Mouse (Mus musculus) hindbrain, embryonic 16.5 days (tissue): ENCODE results near the gene Hnrnpul1. TPM values are rescaled to one million over a fixed set of nuclear protein-coding genes. Genes with fewer than 3 reads are reported as not detected.
"Not testable (repeated sequence)": the region's sequence is repeated elsewhere in the genome, so short reads cannot be mapped to it uniquely, and the experiment has no call there.

Source experiments
- ATAC-seq: fragments of 200-750 bp; cut with Nextera tagmentation; 2 replicates; pipeline ENCODE4 v1.8.0; 2017; ENCODE audit warnings: moderate TSS enrichment, moderate library complexity
- H3K27ac ChIP-seq: fragments of 300-500 bp; sonication (generic); 2 replicates; pipeline ENCODE4 v1.5.1; 2014; ENCODE audit warnings: low read depth, mild to moderate bottlenecking, control low read depth, low read length, moderate library complexity
- H3K27me3 ChIP-seq: fragments of 300-500 bp; sonication (generic); replicated peaks from 2 replicates; pipeline ENCODE4 v1.6.1; 2014; ENCODE audit warnings: low read length; ENCODE audit not compliant: control insufficient read depth, insufficient read depth
- H3K36me3 ChIP-seq: fragments of 300-500 bp; sonication (generic); 2 replicates; pipeline ENCODE4 v1.6.1; 2014; ENCODE audit warnings: mild to moderate bottlenecking, low read length, moderate library complexity, mixed read lengths; ENCODE audit not compliant: control insufficient read depth, insufficient read depth
- H3K4me1 ChIP-seq: fragments of 300-500 bp; sonication (generic); 2 replicates; pipeline ENCODE4 v1.6.1; 2014; ENCODE audit warnings: low read depth, low read length; ENCODE audit not compliant: control insufficient read depth, insufficient read depth
- H3K4me2 ChIP-seq: fragments of 300-500 bp; sonication (generic); 2 replicates; pipeline ENCODE4 v1.6.1; 2014; ENCODE audit warnings: mild to moderate bottlenecking, low read length, control low read depth, moderate library complexity
- H3K4me3 ChIP-seq: fragments of 300-500 bp; sonication (generic); 2 replicates; pipeline ENCODE4 v1.5.1; 2014; ENCODE audit warnings: mild to moderate bottlenecking, low read length, control low read depth, moderate library complexity
- H3K9ac ChIP-seq: fragments of 300-500 bp; sonication (generic); 2 replicates; pipeline ENCODE4 v1.6.1; 2014; ENCODE audit warnings: low read depth, mild to moderate bottlenecking, control low read depth, low read length, moderate library complexity
- H3K9me3 ChIP-seq: fragments of 300-500 bp; sonication (generic); 2 replicates; pipeline ENCODE4 v1.6.1; 2014; ENCODE audit warnings: mild to moderate bottlenecking, low read length, moderate library complexity; ENCODE audit not compliant: control insufficient read depth
- WGBS: fragments of 180-500 bp; shearing (Covaris S2); extraction: QIAGEN DNeasy Blood & Tissue Kit; methylation state at CpG from one replicate; pipeline ENCODE4 v1.1.7; 2014; 5-methylcytosine and 5-hydroxymethylcytosine counted together
- polyA plus RNA-seq: library from polyadenylated mRNA; unstranded; fragments of >200 nt; fragmentation: Nextera tagmentation; extraction: Ambion mirVana; gene quantifications from 2 replicates; pipeline ENCODE4 v1.2.1, GENCODE M21; 2015

Gene Hnrnpul1
- 32.3 and 37.6 TPM in 2 replicates for polyA plus RNA-seq

GRCm38 (mm10) chr7:25754738-25755467, at the start of gene Hnrnpul1:
Gene Hnrnpul1 (minus strand): TSS chr7:25754757.
- Histone ChIP-seq H3K9ac (peak within 1 kb of the TSS; percentile 99), H3K27ac (peak within 1 kb of the TSS; percentile 98), H3K4me2 (peak within 1 kb of the TSS; percentile 96), H3K9me3 (no peaks in the 10 kb centered on the region), H3K27me3 (no peaks in the 10 kb centered on the region), H3K4me3 (peak within 1 kb of the TSS; percentile 99), H3K4me1 (peaks cover 19% of the 10 kb centered on the region), H3K36me3 (peaks cover 3% of the 10 kb centered on the region)
- peak; percentile 96 for ATAC-seq
- under 1% methylated on average over 55 of the region's 55 CpGs for WGBS

DNA sequence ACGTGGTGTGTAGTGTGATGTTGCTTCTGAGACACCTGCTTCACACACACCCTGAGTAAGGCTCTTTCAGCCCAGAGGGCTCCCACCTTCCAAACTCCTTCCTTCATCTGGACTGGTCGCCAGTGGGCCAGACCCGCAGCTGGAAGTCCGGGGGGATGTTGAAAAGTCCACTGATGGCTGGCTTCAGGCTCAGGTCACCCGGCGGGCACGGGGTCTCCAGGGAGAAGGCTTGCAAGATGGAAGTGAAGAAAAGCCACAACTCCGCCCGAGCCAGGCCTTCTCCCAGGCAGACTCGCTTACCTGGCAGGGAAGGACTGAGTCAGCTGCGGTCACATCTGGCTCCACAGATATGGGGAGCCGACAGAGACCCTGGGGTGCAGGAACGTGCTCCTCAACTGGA, 48.9 kb upstream of the Hnrnpul1 start:
- ATAC-seq = no peak
- H3K36me3 ChIP-seq = no peaks in the 10 kb centered on the region
- no peaks in the 10 kb centered on the region for H3K27me3 ChIP-seq
- H3K27ac ChIP-seq = no peak overlapping the region
- 80% methylated on average over 13 of the region's 13 CpGs for WGBS
- no peaks in the 10 kb centered on the region for H3K9me3 ChIP-seq
- no peak overlapping the region for H3K4me3 ChIP-seq
- no peak overlapping the region for H3K9ac ChIP-seq
- H3K4me1 ChIP-seq = no peaks in the 10 kb centered on the region
- H3K4me2 ChIP-seq = no peak overlapping the region

DNA sequence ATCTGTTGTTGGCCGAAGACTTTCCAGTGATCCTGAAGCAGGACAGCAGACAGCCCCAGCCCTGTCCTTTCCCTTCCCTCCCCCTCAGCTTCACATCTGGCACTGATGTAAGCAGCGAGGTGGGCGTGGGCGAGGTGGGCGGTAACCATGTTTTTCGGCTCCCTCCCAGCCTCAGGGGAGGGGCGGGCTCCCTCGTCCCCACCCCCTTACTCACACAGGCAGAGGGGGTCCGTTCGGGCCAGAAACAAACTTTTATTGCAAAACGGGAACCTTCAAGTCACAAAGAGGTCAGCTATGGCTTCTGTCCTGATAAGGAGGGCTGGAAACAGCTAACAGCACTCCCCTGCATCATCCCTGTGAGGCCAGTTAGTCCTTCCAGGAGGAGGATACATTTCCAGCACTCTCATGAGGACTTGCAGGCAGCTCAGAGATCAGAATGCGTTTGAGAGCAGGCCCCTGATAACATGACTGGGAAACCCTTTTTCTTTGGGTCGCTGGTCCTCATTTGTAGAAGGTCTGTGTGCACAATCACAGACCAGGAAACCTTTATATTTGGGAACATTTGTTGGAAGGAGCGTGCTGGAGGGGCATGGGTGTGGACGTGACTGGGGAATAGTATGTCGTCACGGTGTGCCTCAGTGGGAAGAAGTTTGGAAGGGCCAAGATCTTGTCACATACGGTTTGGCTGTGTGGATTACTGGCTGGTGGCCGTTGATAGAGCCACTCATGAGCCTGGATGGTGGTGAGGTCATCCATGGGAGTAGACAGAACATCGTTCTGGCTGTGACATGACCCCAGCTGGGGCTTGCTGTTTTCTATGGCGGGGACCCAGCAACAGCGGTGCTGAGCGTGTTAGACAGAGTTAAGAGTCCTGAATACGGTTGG, 47.9 kb upstream of the Hnrnpul1 start:
- H3K4me1 ChIP-seq = no peaks in the 10 kb centered on the region
- WGBS = 31% methylated on average over 24 of the region's 24 CpGs
- H3K27me3 ChIP-seq = no peaks in the 10 kb centered on the region
- H3K9me3 ChIP-seq = no peaks in the 10 kb centered on the region
- H3K4me3 ChIP-seq = no peak overlapping the region
- peak overlapping the region; percentile 39; the same call in 1 of the 2 replicates for H3K9ac ChIP-seq
- no peaks in the 10 kb centered on the region for H3K36me3 ChIP-seq
- H3K4me2 ChIP-seq = peak overlapping the region; percentile 22
- no peak overlapping the region for H3K27ac ChIP-seq
- ATAC-seq = no peak

- Histone ChIP-seq H3K9me3 (no peaks in the 10 kb centered on the region), H3K36me3 (no peaks in the 10 kb centered on the region), H3K9ac (no peak overlapping the region), H3K27ac (no peak overlapping the region), H3K4me2 (no peak overlapping the region), H3K27me3 (no peaks in the 10 kb centered on the region), H3K4me3 (no peak overlapping the region), H3K4me1 (no peaks in the 10 kb centered on the region)
- no peak for ATAC-seq
- WGBS = 95% methylated on average over 6 of the region's 6 CpGs
Measured at GRCm38 (mm10) chr7:25801031-25801430, 46.5 kb upstream of the Hnrnpul1 start.

GRCm38 (mm10) chr7:25799369-25799768, 44.8 kb upstream of the Hnrnpul1 start:
- H3K27me3 ChIP-seq = no peaks in the 10 kb centered on the region

DNA sequence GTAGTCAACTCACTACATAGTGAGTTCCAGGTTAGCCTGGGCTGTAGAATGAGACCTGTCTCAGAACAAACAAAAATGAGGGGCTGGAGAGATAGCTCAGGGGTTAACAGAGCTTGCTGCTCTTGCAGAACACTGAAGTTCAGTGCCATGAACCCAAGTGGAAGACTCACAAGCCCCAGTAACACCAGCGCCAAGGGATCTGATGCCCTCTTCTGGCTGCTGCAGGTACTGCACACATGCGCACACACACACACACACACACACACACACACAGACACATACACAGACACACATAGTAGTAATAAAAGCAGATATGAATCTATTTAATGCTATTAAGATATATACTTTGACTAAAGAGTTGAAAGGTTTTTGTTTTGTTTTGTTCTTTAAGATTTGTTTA, 44.0 kb upstream of the Hnrnpul1 start:
- no peaks in the 10 kb centered on the region for H3K36me3 ChIP-seq
- no peak for ATAC-seq
- H3K27me3 ChIP-seq = no peaks in the 10 kb centered on the region
- H3K9me3 ChIP-seq = no peaks in the 10 kb centered on the region
- no peaks in the 10 kb centered on the region for H3K4me1 ChIP-seq
- no peak overlapping the region for H3K4me2 ChIP-seq
- no peak overlapping the region for H3K9ac ChIP-seq
- no peak overlapping the region for H3K4me3 ChIP-seq
- no peak overlapping the region for H3K27ac ChIP-seq
- 76% methylated on average over 2 of the region's 2 CpGs for WGBS

More at GRCm38 (mm10) chr7:25799369-25799768, 44.8 kb upstream of the Hnrnpul1 start:
- Histone ChIP-seq H3K4me3 (no peak overlapping the region), H3K4me1 (no peaks in the 10 kb centered on the region), H3K9ac (no peak overlapping the region), H3K36me3 (no peaks in the 10 kb centered on the region), H3K27ac (no peak overlapping the region), H3K4me2 (no peak overlapping the region), H3K9me3 (no peaks in the 10 kb centered on the region)
- no peak for ATAC-seq
- 81% methylated on average over 1 of the region's 1 CpGs for WGBS

DNA sequence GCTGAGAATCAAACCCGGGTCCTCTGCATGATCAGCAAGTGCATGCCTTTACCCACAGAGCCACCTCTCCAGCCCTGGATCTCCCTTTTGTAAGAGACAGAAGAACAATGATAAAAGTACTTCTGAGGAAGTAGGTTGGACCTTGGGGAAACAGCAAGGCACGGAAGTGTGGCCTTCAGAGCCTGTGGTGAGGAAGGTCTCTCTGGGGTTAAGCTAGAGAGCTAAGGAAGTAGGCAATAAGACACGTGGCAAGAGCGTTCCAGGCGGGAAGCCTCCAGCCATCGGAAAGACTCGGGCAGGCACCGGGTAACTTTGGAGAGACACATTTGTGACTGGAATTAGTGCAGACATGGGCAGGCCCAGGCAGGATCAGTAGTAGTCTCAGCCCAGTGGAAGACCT, 40.2 kb upstream of the Hnrnpul1 start:
- Histone ChIP-seq H3K4me1 (no peaks in the 10 kb centered on the region), H3K27ac (no peak overlapping the region), H3K4me2 (no peak overlapping the region), H3K9ac (no peak overlapping the region), H3K27me3 (no peaks in the 10 kb centered on the region), H3K9me3 (no peaks in the 10 kb centered on the region), H3K4me3 (no peak overlapping the region), H3K36me3 (no peaks in the 10 kb centered on the region)
- no peak for ATAC-seq
- 91% methylated on average over 8 of the region's 8 CpGs for WGBS

DNA sequence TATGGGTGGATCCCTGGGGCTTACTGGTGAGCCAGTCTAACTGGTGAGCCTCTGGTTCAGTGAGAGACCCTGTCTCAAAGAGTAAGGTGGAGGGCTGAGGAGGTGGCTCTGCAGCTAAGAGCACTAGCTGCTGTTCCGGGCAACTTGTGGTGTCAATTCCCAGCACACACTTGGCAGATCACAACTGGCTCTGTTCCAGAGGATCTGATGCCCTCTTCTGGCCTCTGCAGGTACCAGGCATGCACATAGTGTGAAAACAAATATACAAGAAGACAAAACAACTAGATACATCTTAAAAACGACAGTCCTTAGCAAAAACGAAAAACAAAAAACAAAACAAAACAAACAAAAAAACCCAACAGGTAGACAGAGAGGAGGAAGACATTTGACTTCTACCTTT, 39.1 kb upstream of the Hnrnpul1 start:
- Histone ChIP-seq H3K4me2 (no peak overlapping the region), H3K4me3 (no peak overlapping the region), H3K27me3 (no peaks in the 10 kb centered on the region), H3K27ac (no peak overlapping the region), H3K9ac (no peak overlapping the region), H3K36me3 (no peaks in the 10 kb centered on the region), H3K4me1 (peaks cover under 1% of the 10 kb centered on the region), H3K9me3 (no peaks in the 10 kb centered on the region)
- ATAC-seq = no peak
- 58% methylated on average over 3 of the region's 3 CpGs for WGBS

DNA sequence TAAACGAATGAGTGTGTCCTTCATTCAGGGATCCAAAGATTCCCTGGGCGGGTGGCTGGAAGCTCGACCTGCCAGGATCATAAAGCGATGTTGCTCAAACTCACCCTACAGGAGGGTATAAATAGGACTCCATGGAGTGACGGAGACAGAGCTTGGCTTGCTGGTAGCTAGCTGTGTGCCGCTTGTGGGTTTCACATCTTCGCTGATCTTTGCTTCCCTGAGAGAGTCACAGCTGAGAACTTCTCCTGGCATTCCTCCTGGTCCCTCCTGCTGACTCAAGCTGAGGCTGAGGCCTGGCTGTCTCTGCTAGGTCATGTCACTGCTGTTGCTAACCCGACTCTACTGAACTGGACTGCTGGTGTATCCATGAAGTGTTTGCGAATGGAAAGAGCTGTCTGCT, 38.4 kb upstream of the Hnrnpul1 start:
- not testable (repeated sequence) for ATAC-seq, H3K27me3 ChIP-seq, H3K9ac ChIP-seq, H3K4me3 ChIP-seq, H3K36me3 ChIP-seq, H3K9me3 ChIP-seq, H3K4me1 ChIP-seq, H3K27ac ChIP-seq, H3K4me2 ChIP-seq
- WGBS = 80% methylated on average over 9 of the region's 9 CpGs
